10 mouse cellular contexts compared by ENCODE assay signal in genomic region chr6:90597592-90597991, GRCm38 (mm10). TPM values are rescaled to one million over a fixed set of nuclear protein-coding genes. Genes with fewer than 3 reads are reported as not detected.
A peak's percentile ranks its signal among the peaks of the same experiment; 100 is the strongest.
DNase-seq lines count a peak whose midpoint lies in the region; ATAC-seq and TF ChIP-seq lines count a peak whose summit lies in the region.
"Had no signal": no experiment of that assay in that cellular context is flagged by ENCODE, and none has a peak within 500 bp of the region (broad histone marks: within the 10 kb centered on the region; RNA-seq: fewer than 3 reads in every experiment).

No protein-coding gene starts in this region.

- H3K27me3 ChIP-seq in liver, adult 2 months (ENCODE audit: control insufficient read depth, insufficient read depth, low read length) = no peaks in the 10 kb centered on the region
- peaks cover 10% of the 10 kb centered on the region; the same call in 1 of the 2 replicates for H3K27me3 ChIP-seq in liver, embryonic 12.5 days (replicated peaks)
- H3K27me3 ChIP-seq: forebrain, embryonic 15.5 days had no signal

- no peak for ATAC-seq in liver, embryonic 12.5 days
- ATAC-seq: forebrain, embryonic 15.5 days had no signal

- no peak overlapping the region for H3K4me3 ChIP-seq in liver, adult 2 months (ENCODE audit: insufficient read depth, low read depth, low read length)
- no peak overlapping the region for H3K4me3 ChIP-seq in liver, embryonic 12.5 days
- H3K4me3 ChIP-seq in lung, adult 2 months (replicated peaks; ENCODE audit: extremely low read depth, low read depth, low read length) = no peak overlapping the region
- H3K4me3 ChIP-seq: forebrain, embryonic 15.5 days had no signal

- H3K4me2 ChIP-seq in liver, embryonic 12.5 days = no peak overlapping the region
- H3K4me2 ChIP-seq: forebrain, embryonic 15.5 days had no signal

- peaks cover 26% of the 10 kb centered on the region for H3K4me1 ChIP-seq in liver, adult 2 months (ENCODE audit: control insufficient read depth, insufficient read depth, low read length)
- peaks cover 9% of the 10 kb centered on the region for H3K4me1 ChIP-seq in liver, embryonic 12.5 days
- no peaks in the 10 kb centered on the region for H3K4me1 ChIP-seq in lung, adult 2 months (ENCODE audit: control insufficient read depth, insufficient read depth, low read length)
- H3K4me1 ChIP-seq: forebrain, embryonic 15.5 days had no signal

- no peaks in the 10 kb centered on the region for H3K9me3 ChIP-seq in liver, embryonic 12.5 days (replicated peaks)
- H3K9me3 ChIP-seq: forebrain, embryonic 15.5 days had no signal

- DNase-seq in gastrocnemius, adult 18-20 months (ENCODE audit: low spot score) = peak; percentile 65
- no peak for DNase-seq in gastrocnemius, postnatal 25 days
- DNase-seq in liver, adult 2 months (ENCODE audit: extremely low read depth, low read depth, low spot score) = peak; percentile 94
- DNase-seq in cerebellum, postnatal 14 days = peak; percentile 91
- DNase-seq in kidney, postnatal 4 days = peak; percentile 29 to 44
- DNase-seq in spleen, adult 18-20 months = no peak
- DNase-seq in lung, adult 2 months = no peak
- DNase-seq: embryo, embryonic 11 days had no signal

- H3K9ac ChIP-seq in liver, adult 2 months (ENCODE audit: low read depth, low read length) = no peak overlapping the region
- H3K9ac ChIP-seq in liver, embryonic 12.5 days = no peak overlapping the region
- H3K9ac ChIP-seq: forebrain, embryonic 15.5 days had no signal

- TF ChIP-seq POLR2A in liver, adult 2 months (IDR thresholded peaks at IDR 0.05; ENCODE audit: extremely low read depth, insufficient read depth, low read length) = no peak
- no peak for TF ChIP-seq POLR2A in lung, adult 2 months (IDR thresholded peaks at IDR 0.05; ENCODE audit: borderline replicate concordance, extremely low read depth, low read depth, low read length)

- H3K36me3 ChIP-seq in liver, adult 2 months (ENCODE audit: control insufficient read depth, insufficient read depth, low read length) = peaks cover 59% of the 10 kb centered on the region
- H3K36me3 ChIP-seq in liver, embryonic 12.5 days = peaks cover 6% of the 10 kb centered on the region; the same call in 1 of the 2 replicates
- H3K36me3 ChIP-seq: forebrain, embryonic 15.5 days had no signal

- no peaks in the 10 kb centered on the region for H3K79me2 ChIP-seq in liver, adult 2 months (ENCODE audit: control insufficient read depth, insufficient read depth, low read length)

- 14% methylated on average over 2 of the region's 2 CpGs for WGBS in liver, adult 2 months
- 70% methylated on average over 2 of the region's 2 CpGs for WGBS in liver, embryonic 12.5 days (ENCODE audit: insufficient replicate concordance)
- WGBS in lung, adult 2 months = 67% methylated on average over 2 of the region's 2 CpGs

- TF ChIP-seq CTCF in liver, adult 2 months (IDR thresholded peaks at IDR 0.05; ENCODE audit: low read depth, low read length) = no peak
- no peak for TF ChIP-seq CTCF in lung, adult 2 months (IDR thresholded peaks at IDR 0.05; ENCODE audit: insufficient read depth, low read length)

- H3K27ac ChIP-seq in liver, adult 2 months (replicated peaks; ENCODE audit: insufficient read depth, low read depth, low read length) = peak overlapping the region; percentile 38; the same call in 1 of the 2 replicates
- no peak overlapping the region for H3K27ac ChIP-seq in liver, embryonic 12.5 days
- H3K27ac ChIP-seq: forebrain, embryonic 15.5 days had no signal

RNA-seq across cellular contexts. Expression of gene Slc41a3, which starts 6.9 kb away (rescaled TPM):
- total RNA-seq in gastrocnemius, adult 18-20 months (2021) = 10 to 100 TPM; 83.4 to 93.7 TPM
- 10 to 100 TPM; 58.4 to 76.2 TPM for total RNA-seq in gastrocnemius, postnatal 25 days (2021)
- total RNA-seq in liver, adult 2 months (2014; rRNA removed) = 1.1 and 1.5 TPM in 2 replicates
- polyA plus RNA-seq in liver, adult 2 months (2012; rRNA removed) = 1.0 and 1.5 TPM in 2 replicates
- polyA plus RNA-seq in liver, embryonic 12.5 days (2016; fragmentation: Nextera tagmentation; extraction: Ambion mirVana) = 39.7 and 42.4 TPM in 2 replicates
- polyA plus RNA-seq in lung, adult 2 months (2012; rRNA removed) = 11.1 and 13.8 TPM in 2 replicates

Comparison
In these comparisons a context has a peak if more than half of its experiments do, and no peak if none do; other contexts are left out.
1. DNase-seq: peak in gastrocnemius, adult 18-20 months (single experiment), liver, adult 2 months (single experiment), cerebellum, postnatal 14 days (2 of 2) and kidney, postnatal 4 days (2 of 2); none in gastrocnemius, postnatal 25 days (single experiment), spleen, adult 18-20 months (0 of 2) and lung, adult 2 months (single experiment).
2. RNA of gene Slc41a3, which starts 6.9 kb away (total RNA-seq): 83.4 to 93.7 TPM in gastrocnemius, adult 18-20 months and 58.4 to 76.2 TPM in gastrocnemius, postnatal 25 days; 1.1 to 1.5 TPM in liver, adult 2 months; every median in the first group is over 10 times any median in the second.